Mouse (Mus musculus) heart, embryonic 12.5 days (tissue): ENCODE results near the gene Timm29. TPM values are rescaled to one million over a fixed set of nuclear protein-coding genes. Genes with fewer than 3 reads are reported as not detected.

Source experiments
- microRNA counts: library from miRNA; unstranded; fragments of <30 nt; microRNA quantifications from one replicate; lab custom pipeline; 2017
- microRNA-seq: library from miRNA; unstranded; fragments of <30 nt; microRNA quantifications from one replicate; pipeline ENCODE4, GENCODE M21; 2017
- polyA plus RNA-seq: library from polyadenylated mRNA; unstranded; fragments of >200 nt; fragmentation: Nextera tagmentation; extraction: Ambion mirVana; gene quantifications from 2 replicates; pipeline ENCODE4 v1.2.1, GENCODE M21; 2016

Gene Timm29
- polyA plus RNA-seq, 1 experiment from 2014 or later, result 33.6 TPM

MicroRNAs encoded within 50 kb of the gene (microRNA counts, 519-probe panel; counts per million panel counts)
- microRNA mmu-miR-1946b (lab: Ali Mortazavi, UCI), result not detected

Small RNAs within 50 kb of the gene (microRNA-seq; reads per million reads assigned to microRNA genes)
- not detected for gene Mir1946b

Other genes with a start within 250 kb of the Timm29 start
- gene Ilf3, start 224.9 kb upstream of the Timm29 start, polyA plus RNA-seq, result 139 and 142 TPM in 2 replicates
- gene Qtrt1, start 180.9 kb upstream of the Timm29 start, polyA plus RNA-seq, result 23.0 and 25.4 TPM in 2 replicates
- gene Dnm2, start 167.8 kb upstream of the Timm29 start, polyA plus RNA-seq, result 83.8 and 87.2 TPM in 2 replicates
- gene Tmed1, start 82.5 kb upstream of the Timm29 start, polyA plus RNA-seq, result 89.4 and 92.3 TPM in 2 replicates
- gene AB124611, start 66.5 kb upstream of the Timm29 start, polyA plus RNA-seq, result 1.4 and 1.6 TPM in 2 replicates
- 49.9 and 53.8 TPM in 2 replicates for gene Carm1, start 45.8 kb upstream of the Timm29 start, polyA plus RNA-seq
- gene Yipf2, start 106 bp downstream of the Timm29 start, polyA plus RNA-seq, result 12.9 and 14.8 TPM in 2 replicates
- 76.0 and 78.5 TPM in 2 replicates for gene Smarca4, start 23.4 kb downstream of the Timm29 start, polyA plus RNA-seq
- 26.0 and 30.8 TPM in 2 replicates for gene Ldlr, start 130.8 kb downstream of the Timm29 start, polyA plus RNA-seq
- 84.5 and 86.8 TPM in 2 replicates for gene Spc24, start 167.6 kb downstream of the Timm29 start, polyA plus RNA-seq
- gene Kank2, start 206.0 kb downstream of the Timm29 start, polyA plus RNA-seq, result 18.9 and 19.9 TPM in 2 replicates
- 1.7 and 1.9 TPM in 2 replicates for gene Angptl8, start 242.8 kb downstream of the Timm29 start, polyA plus RNA-seq